17 mouse cellular contexts compared by ENCODE assay signal in genomic region chr8:81849976-81850375, GRCm38 (mm10).
A peak's percentile ranks its signal among the peaks of the same experiment; 100 is the strongest.
DNase-seq lines count a peak whose midpoint lies in the region; ATAC-seq and TF ChIP-seq lines count a peak whose summit lies in the region.
"Had no signal": no experiment of that assay in that cellular context is flagged by ENCODE, and none has a peak within 500 bp of the region (broad histone marks: within the 10 kb centered on the region; RNA-seq: fewer than 3 reads in every experiment).

No protein-coding gene starts in this region.

- ATAC-seq in liver, embryonic 11.5 days (replicated peaks; ENCODE audit: low FRiP score): no peak
- ATAC-seq: forebrain, embryonic 15.5 days; intestine, embryonic 15.5 days had no signal

- 6% methylated on average over 1 of the region's 1 CpGs for WGBS in cerebellum, adult 2 months
- 82% methylated on average over 1 of the region's 1 CpGs for WGBS in liver, embryonic 11.5 days

- peak overlapping the region; percentile 76; the same call in 1 of the 2 replicates for H3K27ac ChIP-seq in cerebellum, adult 2 months (ENCODE audit: insufficient read depth, low read length)
- H3K27ac ChIP-seq in liver, embryonic 11.5 days (ENCODE audit: low read depth, low read length): no peak overlapping the region
- H3K27ac ChIP-seq: embryonic facial prominence, embryonic 12.5 days; forebrain, embryonic 15.5 days; heart, adult 2 months; heart, embryonic 15.5 days; hindbrain, embryonic 13.5 days; intestine, embryonic 15.5 days had no signal

- TF ChIP-seq POLR2A in cerebellum, adult 2 months (IDR thresholded peaks at IDR 0.05; ENCODE audit: borderline replicate concordance, insufficient read depth, low read length): no peak

- H3K9me3 ChIP-seq in liver, embryonic 11.5 days (ENCODE audit: control insufficient read depth, low read length): no peaks in the 10 kb centered on the region
- H3K9me3 ChIP-seq: embryonic facial prominence, embryonic 12.5 days; forebrain, embryonic 15.5 days; heart, embryonic 15.5 days; hindbrain, embryonic 13.5 days; intestine, embryonic 15.5 days had no signal

- TF ChIP-seq CTCF in cerebellum, adult 2 months (IDR thresholded peaks at IDR 0.05; ENCODE audit: borderline replicate concordance, insufficient read depth, low read depth, low read length): no peak

- no peak overlapping the region for H3K9ac ChIP-seq in liver, embryonic 11.5 days (ENCODE audit: low read depth, low read length)
- H3K9ac ChIP-seq: embryonic facial prominence, embryonic 12.5 days; forebrain, embryonic 15.5 days; heart, embryonic 15.5 days; hindbrain, embryonic 13.5 days; intestine, embryonic 15.5 days had no signal

- H3K4me1 ChIP-seq in cerebellum, adult 2 months (ENCODE audit: control insufficient read depth, insufficient read depth, low read length): peaks cover 8% of the 10 kb centered on the region; the same call in 1 of the 2 replicates
- no peaks in the 10 kb centered on the region for H3K4me1 ChIP-seq in liver, embryonic 11.5 days (replicated peaks; ENCODE audit: control insufficient read depth, insufficient read depth, low read length)
- H3K4me1 ChIP-seq: embryonic facial prominence, embryonic 12.5 days; forebrain, embryonic 15.5 days; hindbrain, embryonic 13.5 days; intestine, embryonic 15.5 days had no signal

- no peak overlapping the region for H3K4me3 ChIP-seq in cerebellum, adult 2 months (replicated peaks; ENCODE audit: insufficient read depth, low read depth, low read length)
- H3K4me3 ChIP-seq in liver, embryonic 11.5 days (ENCODE audit: low read depth, low read length): no peak overlapping the region
- H3K4me3 ChIP-seq: embryonic facial prominence, embryonic 12.5 days; forebrain, embryonic 15.5 days; heart, adult 2 months; heart, embryonic 15.5 days; hindbrain, embryonic 13.5 days; intestine, embryonic 15.5 days had no signal

- peak in 1 of 2 experiments; percentile 84 for DNase-seq in cerebellum, adult 2 months
- DNase-seq in cerebellum, postnatal 25 days: no peak
- peak; percentile 3 for DNase-seq in kidney, adult 11 months
- no peak for DNase-seq in kidney, adult 18-20 months
- peak; percentile 38 for DNase-seq in 3134 (ENCODE audit: extremely low read depth, insufficient read length, low spot score)
- DNase-seq in NIH3T3 (ENCODE audit: low read depth): peak; percentile 17
- no peak for DNase-seq in liver, embryonic 11.5 days (ENCODE audit: low spot score)
- DNase-seq: adrenal gland, postnatal 10 days; gastrocnemius, postnatal 36 days; heart, adult 2 months; heart, postnatal 14 days had no signal

- no peaks in the 10 kb centered on the region for H3K36me3 ChIP-seq in liver, embryonic 11.5 days (ENCODE audit: control insufficient read depth, insufficient read depth, low read length)
- H3K36me3 ChIP-seq: embryonic facial prominence, embryonic 12.5 days; forebrain, embryonic 15.5 days; heart, embryonic 15.5 days; hindbrain, embryonic 13.5 days; intestine, embryonic 15.5 days had no signal

- no peaks in the 10 kb centered on the region for H3K27me3 ChIP-seq in cerebellum, adult 2 months (ENCODE audit: control insufficient read depth, insufficient read depth, low read length)
- no peaks in the 10 kb centered on the region for H3K27me3 ChIP-seq in liver, embryonic 11.5 days (replicated peaks; ENCODE audit: control insufficient read depth, insufficient read depth, low read length)
- H3K27me3 ChIP-seq: embryonic facial prominence, embryonic 12.5 days; forebrain, embryonic 15.5 days; heart, embryonic 15.5 days; hindbrain, embryonic 13.5 days; intestine, embryonic 15.5 days had no signal

- no peak overlapping the region for H3K4me2 ChIP-seq in liver, embryonic 11.5 days
- H3K4me2 ChIP-seq: embryonic facial prominence, embryonic 12.5 days; forebrain, embryonic 15.5 days; heart, embryonic 11.5 days; heart, embryonic 15.5 days; hindbrain, embryonic 13.5 days; intestine, embryonic 15.5 days had no signal

Comparison
In these comparisons a context has a peak if more than half of its experiments do, and no peak if none do; other contexts are left out.
1. DNase-seq: peak in kidney, adult 11 months (single experiment), 3134 (single experiment) and NIH3T3 (single experiment); none in cerebellum, postnatal 25 days (0 of 2), kidney, adult 18-20 months (single experiment) and liver, embryonic 11.5 days (single experiment).